Mouse (Mus musculus) embryonic facial prominence, embryonic 15.5 days (tissue): ENCODE data around the gene N4bp2l1. TPM values are rescaled to one million over a fixed set of nuclear protein-coding genes. Genes with fewer than 3 reads are reported as not detected.
A peak's percentile ranks its signal among the peaks of the same experiment; 100 is the strongest.

Source experiments
- ATAC-seq: fragments of 200-750 bp; cut with Nextera tagmentation; 2 replicates; pipeline ENCODE4 v1.8.0; 2017; ENCODE audit warnings: low read depth, moderate TSS enrichment; ENCODE audit not compliant: insufficient number of reproducible peaks, low FRiP score, low TSS enrichment
- H3K27ac ChIP-seq: fragments of 300-500 bp; sonication (generic); replicated peaks from 2 replicates; pipeline ENCODE4 v1.5.1; 2015; ENCODE audit warnings: mild to moderate bottlenecking, inconsistent platforms
- H3K27me3 ChIP-seq: fragments of 300-500 bp; sonication (generic); 2 replicates; pipeline ENCODE4 v1.6.1; 2015; ENCODE audit warnings: inconsistent platforms
- H3K36me3 ChIP-seq: fragments of 300-500 bp; sonication (generic); 2 replicates; pipeline ENCODE4 v1.6.1; 2015; ENCODE audit warnings: mild to moderate bottlenecking, inconsistent platforms
- H3K4me1 ChIP-seq: fragments of 300-500 bp; sonication (generic); 2 replicates; pipeline ENCODE4 v1.6.1; 2015; ENCODE audit warnings: inconsistent platforms
- H3K4me2 ChIP-seq: fragments of 300-500 bp; sonication (generic); replicated peaks from 2 replicates; pipeline ENCODE4 v1.6.1; 2015; ENCODE audit warnings: mild to moderate bottlenecking, inconsistent platforms
- H3K4me3 ChIP-seq: fragments of 300-500 bp; sonication (generic); replicated peaks from 2 replicates; pipeline ENCODE4 v1.5.1; 2015; ENCODE audit warnings: mild to moderate bottlenecking, inconsistent platforms
- H3K9ac ChIP-seq: fragments of 300-500 bp; sonication (generic); 2 replicates; pipeline ENCODE4 v1.6.1; 2015; ENCODE audit warnings: inconsistent platforms
- H3K9me3 ChIP-seq: fragments of 300-500 bp; sonication (generic); replicated peaks from 2 replicates; pipeline ENCODE4 v1.6.1; 2016; ENCODE audit warnings: inconsistent platforms
- WGBS: fragments of 180-500 bp; shearing (Covaris S2); methylation state at CpG from one replicate; pipeline ENCODE4 v1.1.7; 2015; 5-methylcytosine and 5-hydroxymethylcytosine counted together
- polyA plus RNA-seq: library from polyadenylated mRNA; unstranded; fragments of >200 nt; fragmentation: Nextera tagmentation; extraction: Ambion mirVana; gene quantifications from 2 replicates; pipeline ENCODE4 v1.2.1, GENCODE M21; 2015

N4bp2l1 gene
- polyA plus RNA-seq, 1 experiment from 2014 or later = 8.6 TPM

DNA sequence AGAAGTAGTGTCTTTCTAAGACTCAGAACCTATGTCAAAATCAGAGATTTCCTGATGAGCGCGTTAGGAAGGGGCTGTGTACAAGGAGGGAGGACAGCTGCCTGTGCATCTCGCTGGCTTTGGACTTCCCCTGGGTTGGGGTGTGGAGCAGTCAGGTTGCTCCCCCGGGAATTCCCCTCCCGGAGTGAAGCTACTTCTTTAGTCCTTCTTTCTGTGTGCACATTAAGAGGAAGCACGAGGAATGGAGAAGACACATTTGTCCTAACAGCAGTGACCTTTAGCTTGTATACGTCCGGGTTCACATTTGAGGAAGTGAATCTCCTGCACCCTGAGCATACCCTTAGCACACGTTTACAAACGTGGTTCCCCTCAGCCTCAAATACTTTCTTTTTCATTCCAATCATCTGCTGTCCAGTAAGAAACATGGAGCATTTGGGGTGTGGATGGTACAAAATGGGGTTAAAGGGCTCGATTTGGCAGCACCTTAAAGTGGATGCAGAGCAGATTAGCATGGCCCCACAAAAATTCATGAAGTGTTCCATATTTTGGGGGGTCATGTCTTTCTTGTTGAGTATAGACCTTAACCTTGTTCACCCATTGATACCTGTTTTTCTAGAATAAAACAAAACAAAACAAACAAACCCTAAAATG lies 1.5 kb downstream of the N4bp2l1 start:
- no peak overlapping the region for H3K4me3 ChIP-seq
- WGBS = 46% methylated on average over 11 of the region's 11 CpGs
- H3K9ac ChIP-seq = no peak overlapping the region
- H3K27ac ChIP-seq = no peak overlapping the region
- H3K27me3 ChIP-seq = peaks cover 34% of the 10 kb centered on the region
- no peak overlapping the region for H3K4me2 ChIP-seq
- ATAC-seq = no peak
- H3K36me3 ChIP-seq = no peaks in the 10 kb centered on the region
- H3K4me1 ChIP-seq = peaks cover 16% of the 10 kb centered on the region
- no peaks in the 10 kb centered on the region for H3K9me3 ChIP-seq

DNA sequence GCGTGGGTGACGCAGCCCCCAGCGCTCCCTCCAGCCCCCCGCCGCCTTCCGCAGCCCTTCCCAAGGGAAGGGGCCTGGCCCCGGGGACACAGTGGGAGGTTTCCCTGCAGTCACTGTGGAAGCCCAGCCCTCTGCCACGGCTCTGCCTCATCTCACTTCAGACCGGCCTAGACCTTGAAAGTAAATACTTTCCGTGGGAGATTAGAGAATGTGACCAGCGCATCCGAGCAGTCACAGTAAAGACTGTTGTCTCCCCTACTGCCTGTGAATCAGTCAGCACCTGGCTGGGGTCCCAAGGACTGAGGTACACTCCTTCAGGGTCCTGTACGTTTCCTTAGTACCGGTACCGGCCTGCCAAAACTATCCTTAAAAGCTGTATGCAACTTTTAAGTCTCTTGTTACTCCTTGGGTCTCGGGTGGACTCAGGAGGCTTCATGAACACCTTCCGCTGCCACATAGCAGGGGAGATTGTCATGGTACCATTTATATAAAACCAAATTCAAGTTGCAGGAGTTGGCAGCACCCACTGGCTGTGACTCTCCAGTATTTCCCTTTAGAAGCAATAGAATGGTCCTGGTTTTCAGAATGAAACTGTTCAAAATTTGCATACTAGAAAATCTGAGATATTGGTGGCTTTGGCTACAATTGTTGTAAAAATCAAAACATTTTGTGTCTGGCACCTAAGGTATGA lies 2.2 kb downstream of the N4bp2l1 start:
- H3K4me3 ChIP-seq = peak overlapping the region; percentile 78
- H3K4me2 ChIP-seq = peak overlapping the region; percentile 99
- peaks cover 16% of the 10 kb centered on the region for H3K4me1 ChIP-seq
- no peak overlapping the region for H3K27ac ChIP-seq
- no peak for ATAC-seq
- no peaks in the 10 kb centered on the region for H3K9me3 ChIP-seq
- WGBS = 6% methylated on average over 17 of the region's 17 CpGs
- peaks cover 34% of the 10 kb centered on the region for H3K27me3 ChIP-seq
- no peaks in the 10 kb centered on the region for H3K36me3 ChIP-seq
- H3K9ac ChIP-seq = peak overlapping the region; percentile 53

DNA sequence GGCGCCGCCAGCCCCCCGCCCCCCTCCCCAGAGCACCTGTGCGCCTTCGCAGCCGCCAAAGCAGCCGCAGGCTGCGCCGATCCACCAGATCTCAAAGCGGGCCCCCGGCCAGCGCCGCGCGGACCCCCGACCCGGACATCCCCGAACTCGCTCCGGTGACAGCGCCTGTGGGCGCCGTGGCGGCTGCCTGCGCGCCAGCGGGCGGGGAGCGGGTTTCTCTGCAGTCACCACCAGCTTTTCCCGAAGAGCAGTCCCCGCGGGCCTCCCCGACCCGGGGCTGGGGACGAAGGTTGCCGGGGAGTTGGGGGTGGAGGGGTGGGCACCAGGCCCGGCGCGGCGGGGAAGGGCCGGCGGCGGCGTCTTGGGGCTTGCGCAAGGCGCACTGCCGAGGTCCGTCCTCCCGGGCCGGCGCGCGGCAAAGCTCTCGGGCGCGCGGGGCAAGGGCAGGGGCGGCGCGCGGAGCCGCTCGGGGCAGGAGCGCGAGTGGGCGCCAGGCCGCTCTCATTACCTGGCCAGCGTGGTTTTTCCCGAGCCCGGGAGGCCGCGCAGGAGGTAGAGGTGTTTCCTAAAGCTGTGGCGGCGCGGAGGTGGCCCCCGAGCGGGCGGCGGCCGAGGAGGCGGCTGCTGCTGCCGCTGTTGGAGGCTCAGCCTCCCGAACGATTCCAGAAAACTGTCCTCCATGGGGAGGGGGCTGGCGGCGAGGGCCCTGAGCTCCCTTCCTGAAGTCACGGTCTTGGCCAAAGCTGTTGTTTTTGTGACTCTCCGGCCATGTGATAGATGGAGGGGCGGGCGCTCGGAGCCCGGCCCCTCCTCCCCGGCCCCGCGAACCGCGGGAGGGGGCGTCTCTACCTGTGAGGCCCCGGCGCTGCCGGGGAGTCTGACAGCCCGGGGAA lies 3.0 kb downstream of the N4bp2l1 start:
- under 1% methylated on average over 99 of the region's 102 CpGs for WGBS
- peak; percentile 69 for ATAC-seq
- Histone ChIP-seq H3K36me3 (no peaks in the 10 kb centered on the region), H3K4me3 (peak overlapping the region; percentile 78), H3K27ac (0 out of 2 replicates have a peak overlapping the region, but pooled peaks have one; percentile 28), H3K4me2 (peak overlapping the region; percentile 99), H3K27me3 (peaks cover 34% of the 10 kb centered on the region), H3K4me1 (peaks cover 16% of the 10 kb centered on the region), H3K9me3 (no peaks in the 10 kb centered on the region), H3K9ac (peak overlapping the region; percentile 53)

DNA sequence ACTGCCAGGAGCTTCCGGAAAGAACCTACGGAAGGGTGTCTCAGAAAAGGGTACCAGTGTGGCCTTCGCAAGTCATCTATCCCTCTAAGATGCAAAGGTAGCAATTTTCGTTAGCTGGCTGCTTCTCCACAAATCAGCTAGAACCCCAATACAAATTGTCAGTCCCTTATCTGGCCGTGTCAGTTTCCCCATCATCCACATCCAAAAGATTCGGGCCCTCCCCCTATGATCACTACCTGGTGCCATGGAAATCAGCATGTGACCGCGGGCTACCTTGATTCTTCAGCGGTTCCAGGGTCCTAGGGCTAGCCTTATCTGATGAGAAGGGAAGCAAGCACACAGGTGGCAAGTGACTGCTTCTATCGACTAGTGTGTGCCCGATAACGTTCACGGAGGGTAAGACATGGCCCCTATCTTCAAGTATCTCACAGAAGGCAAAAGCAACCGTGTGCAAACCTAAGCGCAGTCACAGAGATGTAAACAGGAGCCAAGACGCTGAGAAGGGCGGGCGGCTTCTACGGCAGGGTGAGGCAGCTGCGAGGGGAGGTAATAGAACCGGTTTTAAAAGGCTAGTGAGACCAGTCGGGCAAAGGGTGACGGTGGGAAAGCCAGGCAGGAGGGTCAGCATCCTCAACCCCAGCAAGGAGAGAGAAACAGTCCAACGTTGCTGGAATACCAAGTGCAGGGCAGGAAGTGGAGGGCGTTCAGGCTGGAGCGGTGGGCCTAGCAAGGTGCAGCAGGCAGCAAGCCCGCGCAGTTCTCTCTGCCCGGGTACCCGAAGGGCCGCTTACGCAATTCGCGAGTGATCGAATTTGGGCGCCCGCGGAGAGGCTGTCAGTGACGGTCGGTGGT lies 3.9 kb downstream of the N4bp2l1 start:
- H3K4me3 ChIP-seq = peak overlapping the region; percentile 78
- peak overlapping the region; percentile 53 for H3K9ac ChIP-seq
- 10% methylated on average over 38 of the region's 40 CpGs for WGBS
- peak overlapping the region; percentile 99 for H3K4me2 ChIP-seq
- H3K36me3 ChIP-seq = no peaks in the 10 kb centered on the region
- H3K27ac ChIP-seq = 0 out of 2 replicates have a peak overlapping the region, but pooled peaks have one; percentile 28
- peaks cover 16% of the 10 kb centered on the region for H3K4me1 ChIP-seq
- peaks cover 33% of the 10 kb centered on the region for H3K27me3 ChIP-seq
- ATAC-seq = no peak
- H3K9me3 ChIP-seq = no peaks in the 10 kb centered on the region

DNA sequence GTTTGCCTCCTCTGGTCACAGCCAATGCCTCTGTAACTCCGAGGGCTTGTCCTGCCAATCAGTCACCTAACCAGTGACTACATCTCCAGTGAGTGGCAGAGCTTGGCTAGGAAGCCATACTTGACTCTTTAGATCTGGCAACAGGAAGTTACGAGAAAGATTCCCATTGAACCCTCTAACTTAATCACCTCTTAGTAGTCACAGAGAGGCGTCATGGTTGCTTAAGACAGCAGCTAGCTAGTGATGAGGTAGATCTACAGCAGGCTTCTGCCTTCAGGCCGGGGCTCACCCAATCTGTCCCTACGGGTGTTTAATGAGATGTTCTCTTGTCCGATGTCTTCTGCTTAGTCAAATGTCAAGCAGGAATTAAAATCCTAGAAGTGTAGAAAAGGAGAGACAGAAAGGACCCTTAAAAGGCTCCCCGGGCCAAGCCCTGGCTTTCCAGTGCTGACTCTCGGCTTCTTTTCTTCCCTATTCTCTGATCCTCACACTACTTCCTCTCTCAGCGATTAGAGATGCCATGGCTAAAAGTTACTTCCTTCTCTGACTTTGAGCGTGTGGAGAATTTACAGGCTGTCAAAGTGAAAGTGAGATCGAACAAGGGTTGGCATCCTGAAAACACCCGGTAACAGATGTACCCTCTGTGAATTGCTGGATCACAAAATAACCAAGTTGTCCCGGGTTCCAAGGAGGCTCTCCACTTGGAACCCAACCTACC lies 4.6 kb downstream of the N4bp2l1 start:
- Histone ChIP-seq H3K9ac (no peak overlapping the region), H3K9me3 (no peaks in the 10 kb centered on the region), H3K36me3 (no peaks in the 10 kb centered on the region), H3K27me3 (peaks cover 25% of the 10 kb centered on the region), H3K4me3 (peak overlapping the region; percentile 78; the same call in 1 of the 2 replicates), H3K4me1 (peaks cover 16% of the 10 kb centered on the region), H3K27ac (no peak overlapping the region), H3K4me2 (no peak overlapping the region)
- WGBS = 67% methylated on average over 13 of the region's 13 CpGs
- ATAC-seq = no peak

DNA sequence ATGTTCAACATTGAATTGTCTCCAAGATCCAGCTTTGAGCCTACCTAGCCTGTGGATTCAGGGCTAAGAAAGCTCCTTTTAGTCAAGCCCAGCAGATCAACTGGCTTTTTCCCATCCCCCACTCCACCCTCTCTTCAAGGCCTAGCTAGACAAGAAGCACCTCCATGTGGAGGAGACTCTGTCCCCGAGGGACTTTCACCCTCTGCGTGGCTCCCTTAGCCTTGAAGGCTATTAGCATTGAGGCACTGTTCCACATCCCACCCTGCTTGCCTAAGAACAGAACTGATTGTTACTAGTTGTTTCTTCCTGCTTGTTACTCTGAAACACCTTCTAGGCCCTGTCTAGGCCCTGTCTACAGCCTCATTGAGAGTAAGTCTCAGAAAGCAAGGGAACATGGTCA lies 7.0 kb downstream of the N4bp2l1 start:
- Histone ChIP-seq H3K9ac (no peak overlapping the region), H3K4me1 (peaks cover 16% of the 10 kb centered on the region), H3K36me3 (no peaks in the 10 kb centered on the region), H3K4me3 (no peak overlapping the region), H3K9me3 (no peaks in the 10 kb centered on the region), H3K27ac (no peak overlapping the region), H3K4me2 (no peak overlapping the region), H3K27me3 (peaks cover 16% of the 10 kb centered on the region)
- WGBS = 71% methylated on average over 2 of the region's 2 CpGs
- ATAC-seq = no peak

DNA sequence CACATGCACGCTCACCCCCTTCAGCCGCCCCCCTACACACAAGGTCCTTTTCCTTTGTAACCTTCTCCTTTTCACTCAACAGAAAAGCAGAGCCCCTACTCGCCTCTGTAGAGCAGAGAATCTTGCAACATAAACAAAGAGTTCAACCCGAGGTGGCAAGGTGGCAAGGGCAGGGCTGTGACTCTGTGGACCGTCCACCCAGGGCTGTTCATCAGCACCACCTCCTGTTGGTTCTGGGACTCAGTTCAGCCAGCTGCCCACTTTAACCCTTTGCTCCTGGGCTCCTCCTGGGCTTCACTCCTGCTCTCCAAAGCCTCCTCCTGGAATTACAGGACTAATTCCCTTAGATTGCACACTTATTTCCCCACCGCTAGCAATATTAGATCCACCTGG lies 12.7 kb downstream of the N4bp2l1 start:
- Histone ChIP-seq H3K27ac (no peak overlapping the region), H3K27me3 (no peaks in the 10 kb centered on the region), H3K4me3 (no peak overlapping the region), H3K9me3 (no peaks in the 10 kb centered on the region), H3K4me1 (no peaks in the 10 kb centered on the region), H3K9ac (no peak overlapping the region), H3K4me2 (no peak overlapping the region), H3K36me3 (no peaks in the 10 kb centered on the region)
- WGBS = 44% methylated on average over 6 of the region's 6 CpGs
- ATAC-seq = no peak

DNA sequence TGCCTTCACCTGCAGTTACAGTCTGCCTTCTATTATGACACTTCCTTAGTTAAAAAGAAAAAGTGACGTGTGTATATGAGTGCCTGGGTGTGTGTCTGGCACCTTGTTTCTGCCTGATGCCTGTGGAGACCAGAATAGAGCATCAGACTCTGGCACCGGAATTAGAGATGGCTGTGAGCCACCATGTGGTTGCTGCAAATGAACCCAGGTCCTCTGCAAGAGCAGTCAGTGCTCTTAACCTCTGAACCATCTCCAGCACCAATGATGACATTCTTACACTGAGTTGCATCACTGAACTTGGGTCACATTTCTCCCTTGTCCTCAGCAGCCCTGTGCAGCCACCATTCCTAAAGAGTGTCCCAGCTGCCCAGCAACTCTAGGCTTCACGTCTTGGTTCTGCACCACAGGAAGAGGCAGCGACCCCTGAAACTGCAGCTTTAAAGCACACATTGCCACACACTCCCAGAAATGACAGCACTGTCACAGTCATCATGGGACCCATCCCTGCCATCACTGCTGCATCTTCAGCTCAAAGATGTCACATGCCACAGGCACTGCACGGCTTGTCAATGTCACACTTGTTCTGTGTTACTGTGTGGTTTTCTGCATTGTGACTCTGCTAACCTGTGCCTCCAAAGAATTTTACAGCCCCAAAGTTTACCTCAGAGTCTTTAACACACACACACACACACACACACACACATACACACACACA lies 13.2 kb downstream of the N4bp2l1 start:
- Histone ChIP-seq H3K27ac (no peak overlapping the region), H3K36me3 (no peaks in the 10 kb centered on the region), H3K4me2 (no peak overlapping the region), H3K4me1 (no peaks in the 10 kb centered on the region), H3K4me3 (no peak overlapping the region), H3K9me3 (no peaks in the 10 kb centered on the region), H3K9ac (no peak overlapping the region), H3K27me3 (no peaks in the 10 kb centered on the region)
- ATAC-seq = no peak
- 61% methylated on average over 5 of the region's 5 CpGs for WGBS

DNA sequence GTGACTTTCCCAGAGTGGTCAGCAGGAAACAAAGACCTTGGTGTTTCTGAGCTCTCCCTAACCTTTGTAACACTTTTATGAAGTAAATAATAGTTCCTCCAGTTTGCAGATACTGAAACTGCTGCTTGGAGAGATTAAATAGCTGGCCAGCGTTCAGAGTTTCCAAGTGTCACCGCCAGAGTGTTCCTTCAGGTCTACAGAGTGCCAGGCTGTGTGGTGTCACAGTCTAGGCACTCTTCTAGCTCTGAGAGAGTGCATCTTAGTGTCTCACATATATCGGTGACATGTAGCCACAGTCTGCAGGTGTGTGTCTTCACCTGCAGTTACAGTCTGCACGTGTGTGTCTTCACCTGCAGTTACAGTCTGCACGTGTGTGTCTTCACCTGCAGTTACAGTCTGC lies 13.8 kb downstream of the N4bp2l1 start:
- no peak overlapping the region for H3K9ac ChIP-seq
- H3K4me3 ChIP-seq = no peak overlapping the region
- H3K27ac ChIP-seq = no peak overlapping the region
- WGBS = 84% methylated on average over 5 of the region's 5 CpGs
- no peaks in the 10 kb centered on the region for H3K36me3 ChIP-seq
- H3K27me3 ChIP-seq = no peaks in the 10 kb centered on the region
- H3K9me3 ChIP-seq = no peaks in the 10 kb centered on the region
- ATAC-seq = no peak
- H3K4me1 ChIP-seq = no peaks in the 10 kb centered on the region
- no peak overlapping the region for H3K4me2 ChIP-seq

DNA sequence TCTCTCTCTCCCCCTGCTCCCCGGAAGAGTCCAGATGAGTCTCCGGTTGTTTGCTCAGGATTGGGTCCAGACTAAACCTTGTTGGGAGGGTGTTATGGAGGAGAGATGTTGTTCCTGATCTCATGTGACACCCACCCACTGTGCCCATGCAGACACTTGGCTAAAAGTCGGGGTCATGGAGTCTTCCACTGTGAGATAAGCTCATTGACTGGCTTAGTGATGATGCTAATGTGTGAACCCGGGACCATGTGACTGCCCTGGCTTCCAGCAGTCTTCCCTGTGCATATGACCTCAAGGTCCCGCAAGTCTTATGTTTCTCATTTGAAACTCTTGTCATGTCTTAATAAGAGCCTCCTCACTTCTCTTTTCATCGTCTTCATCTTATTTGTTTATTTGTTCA lies 15.8 kb downstream of the N4bp2l1 start:
- 70% methylated on average over 6 of the region's 6 CpGs for WGBS
- H3K36me3 ChIP-seq = no peaks in the 10 kb centered on the region
- H3K27ac ChIP-seq = no peak overlapping the region
- no peak overlapping the region for H3K4me3 ChIP-seq
- ATAC-seq = no peak
- H3K27me3 ChIP-seq = no peaks in the 10 kb centered on the region
- H3K9me3 ChIP-seq = no peaks in the 10 kb centered on the region
- no peak overlapping the region for H3K9ac ChIP-seq
- H3K4me2 ChIP-seq = no peak overlapping the region
- no peaks in the 10 kb centered on the region for H3K4me1 ChIP-seq
